In genomic region chrX:37161169-37161568, GRCm38 (mm10) we compare ENCODE assay signal across 24 mouse cellular contexts. TPM values are rescaled to one million over a fixed set of nuclear protein-coding genes. Genes with fewer than 3 reads are reported as not detected.
DNase-seq lines count a peak whose midpoint lies in the region; ATAC-seq and TF ChIP-seq lines count a peak whose summit lies in the region.
"Had no signal": no experiment of that assay in that cellular context is flagged by ENCODE, and none has a peak within 500 bp of the region (broad histone marks: within the 10 kb centered on the region; RNA-seq: fewer than 3 reads in every experiment).

No protein-coding gene starts in this region.

- H3K9ac ChIP-seq in liver, postnatal 0 days (replicated peaks) = no peak overlapping the region; the same call in 1 of the 2 replicates
- no peak overlapping the region for H3K9ac ChIP-seq in liver, embryonic 12.5 days
- H3K9ac ChIP-seq: embryonic facial prominence, embryonic 12.5 days; limb, embryonic 13.5 days; neural tube, embryonic 12.5 days had no signal

- TF ChIP-seq EP300 in liver, postnatal 0 days (IDR thresholded peaks at IDR 0.05; ENCODE audit: low read depth) = no peak

- H3K4me3 ChIP-seq in liver, postnatal 0 days (ENCODE audit: low read depth, low read length) = no peak overlapping the region
- no peak overlapping the region for H3K4me3 ChIP-seq in liver, embryonic 12.5 days
- H3K4me3 ChIP-seq: embryonic facial prominence, embryonic 12.5 days; layer of hippocampus, adult 2 months; limb, embryonic 13.5 days; neural tube, embryonic 12.5 days had no signal

- WGBS in liver, postnatal 0 days (ENCODE audit: insufficient replicate concordance) = 48% methylated on average over 10 of the region's 10 CpGs
- 69% methylated on average over 10 of the region's 10 CpGs for whole genome bisulfite sequencing in liver, embryonic 12.5 days (ENCODE audit: insufficient replicate concordance)

- TF ChIP-seq CTCF in liver, postnatal 0 days (IDR thresholded peaks at IDR 0.05; ENCODE audit: low read depth) = no peak

- no peaks in the 10 kb centered on the region for H3K27me3 ChIP-seq in liver, postnatal 0 days (ENCODE audit: insufficient read depth, low read length)
- no peaks in the 10 kb centered on the region; the same call in 1 of the 2 replicates for H3K27me3 ChIP-seq in liver, embryonic 12.5 days (replicated peaks)
- H3K27me3 ChIP-seq: embryonic facial prominence, embryonic 12.5 days; limb, embryonic 13.5 days; neural tube, embryonic 12.5 days had no signal

- DNase-seq in liver, postnatal 0 days = no peak
- DNase-seq in 416B (ENCODE audit: low read depth) = peak; percentile 31
- DNase-seq in CD4-positive, CD25-positive, alpha-beta regulatory T cell, adult 2 months (ENCODE audit: low read depth, low spot score) = peak; percentile 23
- no peak for DNase-seq in testis, postnatal 10 days (ENCODE audit: low spot score)
- no peak for DNase-seq in gastrocnemius, adult 18-20 months (ENCODE audit: low spot score)
- DNase-seq: cerebellum, adult 9-11 months; kidney, adult 2 months; kidney, postnatal 10 days; layer of hippocampus, postnatal 36 days; lung, adult 2 months; lung, postnatal 4 days had no signal

- H3K36me3 ChIP-seq in liver, postnatal 0 days (replicated peaks; ENCODE audit: insufficient read depth, low read length) = no peaks in the 10 kb centered on the region
- 0 out of 2 replicates have a peak, but pooled peaks cover 3% of the 10 kb centered on the region for H3K36me3 ChIP-seq in liver, embryonic 12.5 days
- H3K36me3 ChIP-seq: embryonic facial prominence, embryonic 12.5 days; limb, embryonic 13.5 days; neural tube, embryonic 12.5 days had no signal

- H3K9me3 ChIP-seq in liver, postnatal 0 days (ENCODE audit: low read length) = no peaks in the 10 kb centered on the region
- H3K9me3 ChIP-seq in liver, embryonic 12.5 days (replicated peaks) = no peaks in the 10 kb centered on the region
- H3K9me3 ChIP-seq: embryonic facial prominence, embryonic 12.5 days; limb, embryonic 13.5 days; neural tube, embryonic 12.5 days had no signal

- ATAC-seq in liver, postnatal 0 days = no peak
- no peak for ATAC-seq in liver, embryonic 12.5 days
- peak; percentile 81 for ATAC-seq in inflammation-experienced regulatory T-cells, adult 6 months
- ATAC-seq: forebrain, embryonic 16.5 days; hindbrain, postnatal 0 days had no signal

- H3K4me2 ChIP-seq in liver, postnatal 0 days (ENCODE audit: low read depth, low read length) = peak overlapping the region; percentile 22; the same call in 1 of the 2 replicates
- no peak overlapping the region for H3K4me2 ChIP-seq in liver, embryonic 12.5 days
- H3K4me2 ChIP-seq: embryonic facial prominence, embryonic 12.5 days; limb, embryonic 13.5 days; midbrain, embryonic 11.5 days; neural tube, embryonic 12.5 days had no signal

- no peak overlapping the region; the same call in 1 of the 2 replicates for H3K27ac ChIP-seq in liver, postnatal 0 days (ENCODE audit: low read depth)
- H3K27ac ChIP-seq in liver, embryonic 12.5 days = no peak overlapping the region
- H3K27ac ChIP-seq: embryonic facial prominence, embryonic 12.5 days; hindbrain, postnatal 0 days; layer of hippocampus, adult 2 months; limb, embryonic 13.5 days; neural tube, embryonic 12.5 days had no signal

- no peaks in the 10 kb centered on the region for H3K4me1 ChIP-seq in liver, postnatal 0 days (ENCODE audit: insufficient read depth)
- no peaks in the 10 kb centered on the region for H3K4me1 ChIP-seq in liver, embryonic 12.5 days
- H3K4me1 ChIP-seq: embryonic facial prominence, embryonic 12.5 days; limb, embryonic 13.5 days; neural tube, embryonic 12.5 days had no signal

RNA-seq across cellular contexts. Expression of gene Akap14, which starts 7.5 kb away (rescaled TPM):
- not detected in 2 replicates for polyA plus RNA-seq in liver, postnatal 0 days (2015; fragmentation: Nextera tagmentation; extraction: Ambion mirVana)
- polyA plus RNA-seq in liver, embryonic 12.5 days (2016; fragmentation: Nextera tagmentation; extraction: Ambion mirVana) = 0.11 TPM in 1 of 2 replicates, not detected in the other
- polyA plus RNA-seq in inflammation-experienced regulatory T-cells, adult 6 months (2017; shearing (Covaris generic)) = under 1 TPM in 2 of 3 experiments, not detected in 1; 0.33 to 0.53 TPM
- total RNA-seq in gastrocnemius, adult 18-20 months (2021) = not detected
- total RNA-seq: gastrocnemius, postnatal 4 days; hematopoietic stem cell, adult 5-6 weeks; hindbrain, postnatal 0 days; left cerebral cortex, postnatal 14 days had no signal
- polyA plus RNA-seq: heart, embryonic 16.5 days; kidney, adult 2 months; limb, embryonic 13.5 days had no signal

RNA-seq across cellular contexts. Expression of gene Ndufa1, which starts 29.8 kb away (rescaled TPM):
- polyA plus RNA-seq in liver, postnatal 0 days (2015; fragmentation: Nextera tagmentation; extraction: Ambion mirVana) = 473 and 484 TPM in 2 replicates
- 235 and 236 TPM in 2 replicates for polyA plus RNA-seq in liver, embryonic 12.5 days (2016; fragmentation: Nextera tagmentation; extraction: Ambion mirVana)
- 100 to 1,000 TPM; 266 to 354 (median 305) TPM for polyA plus RNA-seq in inflammation-experienced regulatory T-cells, adult 6 months (2017; shearing (Covaris generic))
- 100 to 1,000 TPM; 378 to 379 TPM for total RNA-seq in gastrocnemius, adult 18-20 months (2021)

RNA-seq across cellular contexts. Expression of gene Rnf113a1, which starts 29.9 kb away (rescaled TPM):
- polyA plus RNA-seq in liver, postnatal 0 days (2015; fragmentation: Nextera tagmentation; extraction: Ambion mirVana) = 2.8 and 2.9 TPM in 2 replicates
- polyA plus RNA-seq in liver, embryonic 12.5 days (2016; fragmentation: Nextera tagmentation; extraction: Ambion mirVana) = 4.3 and 4.4 TPM in 2 replicates
- polyA plus RNA-seq in inflammation-experienced regulatory T-cells, adult 6 months (2017; shearing (Covaris generic)) = 10 to 100 TPM in 2 of 3 experiments, 1 to 10 TPM in 1; 7.9 to 16.0 (median 11.7) TPM
- total RNA-seq in gastrocnemius, adult 18-20 months (2021) = 1 to 10 TPM; 2.2 to 2.4 TPM

RNA-seq across cellular contexts. Expression of gene Nkap, which starts 34.6 kb away (rescaled TPM):
- polyA plus RNA-seq in liver, postnatal 0 days (2015; fragmentation: Nextera tagmentation; extraction: Ambion mirVana) = 4.9 and 7.2 TPM in 2 replicates
- 10.6 and 11.5 TPM in 2 replicates for polyA plus RNA-seq in liver, embryonic 12.5 days (2016; fragmentation: Nextera tagmentation; extraction: Ambion mirVana)
- 10 to 100 TPM; 21.7 to 35.3 (median 33.7) TPM for polyA plus RNA-seq in inflammation-experienced regulatory T-cells, adult 6 months (2017; shearing (Covaris generic))
- 1 to 10 TPM; 8.6 TPM for total RNA-seq in gastrocnemius, adult 18-20 months (2021)

RNA-seq across cellular contexts. Expression of gene Gm9, which starts 49.7 kb away (rescaled TPM):
- polyA plus RNA-seq in liver, postnatal 0 days (2015; fragmentation: Nextera tagmentation; extraction: Ambion mirVana) = not detected in 2 replicates
- not detected in 2 replicates for polyA plus RNA-seq in liver, embryonic 12.5 days (2016; fragmentation: Nextera tagmentation; extraction: Ambion mirVana)
- polyA plus RNA-seq in inflammation-experienced regulatory T-cells, adult 6 months (2017; shearing (Covaris generic)) = not detected
- not detected for total RNA-seq in gastrocnemius, adult 18-20 months (2021)
- total RNA-seq: gastrocnemius, postnatal 4 days; hematopoietic stem cell, adult 5-6 weeks; hindbrain, postnatal 0 days; layer of hippocampus, adult 2 months; layer of hippocampus, postnatal 36 days; left cerebral cortex, postnatal 14 days had no signal
- polyA plus RNA-seq: embryonic facial prominence, embryonic 12.5 days; forebrain, embryonic 16.5 days; heart, embryonic 16.5 days; hindbrain, postnatal 0 days; kidney, adult 2 months; lung, adult 2 months; midbrain, embryonic 11.5 days; neural tube, embryonic 12.5 days had no signal

Comparison
In these comparisons a context has a peak if more than half of its experiments do, and no peak if none do; other contexts are left out.
1. DNase-seq: peak in 416B (single experiment) and CD4-positive, CD25-positive, alpha-beta regulatory T cell, adult 2 months (single experiment); none in liver, postnatal 0 days (single experiment), testis, postnatal 10 days (single experiment) and gastrocnemius, adult 18-20 months (single experiment).